Mouse (Mus musculus): ENCODE results near the gene Lrrc25. TPM values are rescaled to one million over a fixed set of nuclear protein-coding genes. Genes with fewer than 3 reads are reported as not detected.
A peak's percentile ranks its signal among the peaks of the same experiment; 100 is the strongest.

Lrrc25 gene
- polyA plus RNA-seq, 1 experiment from 2014 or later: 1.3 TPM

- Histone ChIP-seq H3K4me3 (ENCODE audit: control insufficient read depth in 1 of 2, insufficient read depth in 1 of 2, low read depth in 1 of 2, low read length in 2 of 2) (peak overlapping the region; percentile 88 to 89), H3K36me3 (ENCODE audit: control insufficient read depth, insufficient read depth, low read length) (peaks cover 34% of the 10 kb centered on the region), H3K9me3 (ENCODE audit: control insufficient read depth, low read length) (no peaks in the 10 kb centered on the region), H3K27ac (replicated peaks in 1 of 2; ENCODE audit: control insufficient read depth in 1 of 2, insufficient read depth in 1 of 2, low read depth in 2 of 2, low read length in 2 of 2) (peak overlapping the region; percentile 82 to 89), H3K4me1 (ENCODE audit: control insufficient read depth in 2 of 2, insufficient read depth in 2 of 2, low read length in 2 of 2) (peaks cover 15 to 23% of the 10 kb centered on the region in 2 experiments), H3K27me3 (ENCODE audit: control insufficient read depth, insufficient read depth, low read length) (no peaks in the 10 kb centered on the region), H3K9ac (ENCODE audit: low read length) (peak overlapping the region; percentile 95), H3K4me2 (ENCODE audit: low read length) (peak overlapping the region; percentile 95)
- peak; percentile 61 for ATAC-seq (ENCODE audit: insufficient number of reproducible peaks, insufficient read depth, low FRiP score, low read depth)
- under 1% methylated on average over 31 of the region's 31 CpGs for WGBS
These were observed 43.1 kb downstream of the Lrrc25 start for GRCm38 (mm10) chr8:70658897-70659603.

- Histone ChIP-seq H3K27ac (replicated peaks in 1 of 2; ENCODE audit: control insufficient read depth in 1 of 2, insufficient read depth in 1 of 2, low read depth in 2 of 2, low read length in 2 of 2) (peak overlapping the region; percentile 82 to 89), H3K4me1 (ENCODE audit: control insufficient read depth in 2 of 2, insufficient read depth in 2 of 2, low read length in 2 of 2) (peaks cover 15 to 23% of the 10 kb centered on the region in 2 experiments), H3K4me2 (ENCODE audit: low read length) (peak overlapping the region; percentile 95), H3K36me3 (ENCODE audit: control insufficient read depth, insufficient read depth, low read length) (peaks cover 28% of the 10 kb centered on the region), H3K4me3 (ENCODE audit: control insufficient read depth in 1 of 2, insufficient read depth in 1 of 2, low read depth in 1 of 2, low read length in 2 of 2) (peak overlapping the region; percentile 88 to 89), H3K9ac (ENCODE audit: low read length) (peak overlapping the region; percentile 95), H3K9me3 (ENCODE audit: control insufficient read depth, low read length) (no peaks in the 10 kb centered on the region), H3K27me3 (ENCODE audit: control insufficient read depth, insufficient read depth, low read length) (no peaks in the 10 kb centered on the region)
- peak; percentile 96 for ATAC-seq (ENCODE audit: insufficient number of reproducible peaks, insufficient read depth, low FRiP score, low read depth)
- 1% methylated on average over 44 of the region's 44 CpGs for WGBS
These were observed 43.8 kb downstream of the Lrrc25 start for GRCm38 (mm10) chr8:70659604-70660272.

- Histone ChIP-seq H3K9me3 (ENCODE audit: control insufficient read depth, low read length) (no peaks in the 10 kb centered on the region), H3K4me1 (ENCODE audit: control insufficient read depth in 2 of 2, insufficient read depth in 2 of 2, low read length in 2 of 2) (peaks cover 15 to 23% of the 10 kb centered on the region in 2 experiments), H3K4me2 (ENCODE audit: low read length) (peak within 1 kb of the TSS; percentile 95), H3K27me3 (ENCODE audit: control insufficient read depth, insufficient read depth, low read length) (no peaks in the 10 kb centered on the region), H3K27ac (replicated peaks in 1 of 2; ENCODE audit: control insufficient read depth in 1 of 2, insufficient read depth in 1 of 2, low read depth in 2 of 2, low read length in 2 of 2) (peak within 1 kb of the TSS; percentile 82 to 89), H3K4me3 (ENCODE audit: control insufficient read depth in 1 of 2, insufficient read depth in 1 of 2, low read depth in 1 of 2, low read length in 2 of 2) (peak within 1 kb of the TSS; percentile 88 to 89), H3K9ac (ENCODE audit: low read length) (peak within 1 kb of the TSS; percentile 95), H3K36me3 (ENCODE audit: control insufficient read depth, insufficient read depth, low read length) (peaks cover 22% of the 10 kb centered on the region)
- peak; percentile 50 for ATAC-seq (ENCODE audit: insufficient number of reproducible peaks, insufficient read depth, low FRiP score, low read depth)
- 4% methylated on average over 14 of the region's 14 CpGs for WGBS
These were observed 44.3 kb downstream of the Lrrc25 start, which contains the start of gene Pgpep1 for GRCm38 (mm10) chr8:70660273-70660725. Gene Pgpep1, minus strand, starts transcription at chr8:70660388.

- Histone ChIP-seq H3K9ac (ENCODE audit: low read length) (no peak overlapping the region), H3K4me2 (ENCODE audit: low read length) (no peak overlapping the region), H3K9me3 (ENCODE audit: control insufficient read depth, low read length) (no peaks in the 10 kb centered on the region), H3K4me1 (ENCODE audit: control insufficient read depth in 2 of 2, insufficient read depth in 2 of 2, low read length in 2 of 2) (peaks cover 5 to 11% of the 10 kb centered on the region in 2 experiments; a peak in 3 of 4 replicates), H3K4me3 (ENCODE audit: control insufficient read depth in 1 of 2, insufficient read depth in 1 of 2, low read depth in 1 of 2, low read length in 2 of 2) (no peak overlapping the region), H3K27me3 (ENCODE audit: control insufficient read depth, insufficient read depth, low read length) (no peaks in the 10 kb centered on the region), H3K36me3 (ENCODE audit: control insufficient read depth, insufficient read depth, low read length) (no peaks in the 10 kb centered on the region), H3K27ac (replicated peaks in 1 of 2; ENCODE audit: control insufficient read depth in 1 of 2, insufficient read depth in 1 of 2, low read depth in 2 of 2, low read length in 2 of 2) (no peak overlapping the region)
- WGBS: 51% methylated on average over 4 of the region's 4 CpGs
- ATAC-seq (ENCODE audit: insufficient number of reproducible peaks, insufficient read depth, low FRiP score, low read depth): no peak
These were observed 47.7 kb downstream of the Lrrc25 start for GRCm38 (mm10) chr8:70663691-70664090.

GRCm38 (mm10) chr8:70664631-70665030 is 48.7 kb downstream of the Lrrc25 start:
- no peak for ATAC-seq (ENCODE audit: insufficient number of reproducible peaks, insufficient read depth, low FRiP score, low read depth)
- Histone ChIP-seq H3K4me2 (ENCODE audit: low read length) (no peak overlapping the region), H3K27ac (replicated peaks in 1 of 2; ENCODE audit: control insufficient read depth in 1 of 2, insufficient read depth in 1 of 2, low read depth in 2 of 2, low read length in 2 of 2) (no peak overlapping the region), H3K9me3 (ENCODE audit: control insufficient read depth, low read length) (no peaks in the 10 kb centered on the region), H3K4me3 (ENCODE audit: control insufficient read depth in 1 of 2, insufficient read depth in 1 of 2, low read depth in 1 of 2, low read length in 2 of 2) (no peak overlapping the region), H3K27me3 (ENCODE audit: control insufficient read depth, insufficient read depth, low read length) (no peaks in the 10 kb centered on the region), H3K9ac (ENCODE audit: low read length) (no peak overlapping the region), H3K36me3 (ENCODE audit: control insufficient read depth, insufficient read depth, low read length) (no peaks in the 10 kb centered on the region), H3K4me1 (ENCODE audit: control insufficient read depth in 2 of 2, insufficient read depth in 2 of 2, low read length in 2 of 2) (peaks cover 5 to 6% of the 10 kb centered on the region in 2 experiments; a peak in 3 of 4 replicates)
- WGBS: 70% methylated on average over 3 of the region's 3 CpGs

GRCm38 (mm10) chr8:70665599-70665998 is 49.6 kb downstream of the Lrrc25 start:
- ATAC-seq (ENCODE audit: insufficient number of reproducible peaks, insufficient read depth, low FRiP score, low read depth): no peak
- Histone ChIP-seq H3K4me2 (ENCODE audit: low read length) (no peak overlapping the region), H3K27ac (replicated peaks in 1 of 2; ENCODE audit: control insufficient read depth in 1 of 2, insufficient read depth in 1 of 2, low read depth in 2 of 2, low read length in 2 of 2) (no peak overlapping the region), H3K27me3 (ENCODE audit: control insufficient read depth, insufficient read depth, low read length) (no peaks in the 10 kb centered on the region), H3K4me3 (ENCODE audit: control insufficient read depth in 1 of 2, insufficient read depth in 1 of 2, low read depth in 1 of 2, low read length in 2 of 2) (no peak overlapping the region), H3K9ac (ENCODE audit: low read length) (no peak overlapping the region), H3K4me1 (ENCODE audit: control insufficient read depth in 2 of 2, insufficient read depth in 2 of 2, low read length in 2 of 2) (peaks cover 0 to under 1% of the 10 kb centered on the region in 2 experiments; a peak in 3 of 4 replicates), H3K9me3 (ENCODE audit: control insufficient read depth, low read length) (no peaks in the 10 kb centered on the region), H3K36me3 (ENCODE audit: control insufficient read depth, insufficient read depth, low read length) (no peaks in the 10 kb centered on the region)
- WGBS: 81% methylated on average over 2 of the region's 2 CpGs

- Histone ChIP-seq H3K36me3 (ENCODE audit: control insufficient read depth, insufficient read depth, low read length) (no peaks in the 10 kb centered on the region), H3K27me3 (ENCODE audit: control insufficient read depth, insufficient read depth, low read length) (no peaks in the 10 kb centered on the region), H3K9ac (ENCODE audit: low read length) (no peak overlapping the region), H3K4me1 (ENCODE audit: control insufficient read depth in 2 of 2, insufficient read depth in 2 of 2, low read length in 2 of 2) (no peaks in the 10 kb centered on the region), H3K4me2 (ENCODE audit: low read length) (no peak overlapping the region), H3K9me3 (ENCODE audit: control insufficient read depth, low read length) (no peaks in the 10 kb centered on the region), H3K4me3 (ENCODE audit: control insufficient read depth in 1 of 2, insufficient read depth in 1 of 2, low read depth in 1 of 2, low read length in 2 of 2) (no peak overlapping the region), H3K27ac (replicated peaks in 1 of 2; ENCODE audit: control insufficient read depth in 1 of 2, insufficient read depth in 1 of 2, low read depth in 2 of 2, low read length in 2 of 2) (no peak overlapping the region)
- WGBS: 58% methylated on average over 5 of the region's 5 CpGs
- no peak for ATAC-seq (ENCODE audit: insufficient number of reproducible peaks, insufficient read depth, low FRiP score, low read depth)
These were observed 51.1 kb downstream of the Lrrc25 start for GRCm38 (mm10) chr8:70667071-70667470.

All from heart, embryonic 14.5 days (tissue).